Mouse (Mus musculus) forebrain, embryonic 12.5 days (tissue): ENCODE measurements at regions not wholly inside any gene's neighbourhood (a gene's known extent, or its start where the extent isn't known, plus 50 kb on each side); places are given as distances from the start of the nearest gene placed in this dataset.

ENCODE experiments used
- ATAC-seq: fragments of 200-750 bp; cut with Nextera tagmentation; 2 replicates; pipeline ENCODE4 v1.8.0; 2017; ENCODE audit warnings: moderate TSS enrichment; ENCODE audit not compliant: low FRiP score
- H3K27ac ChIP-seq: fragments of 300-500 bp; sonication (generic); 2 replicates; pipeline ENCODE4 v1.5.1; 2016; ENCODE audit warnings: mild to moderate bottlenecking
- H3K27me3 ChIP-seq: fragments of 300-500 bp; sonication (generic); 2 replicates; pipeline ENCODE4 v1.6.1; 2016; ENCODE audit warnings: mild to moderate bottlenecking
- H3K36me3 ChIP-seq: fragments of 300-500 bp; sonication (generic); replicated peaks from 2 replicates; pipeline ENCODE4 v1.6.1; 2016; ENCODE audit warnings: mild to moderate bottlenecking
- H3K4me1 ChIP-seq: fragments of 300-500 bp; sonication (generic); 2 replicates; pipeline ENCODE4 v1.6.1; 2016
- H3K4me2 ChIP-seq: fragments of 300-500 bp; sonication (generic); 2 replicates; pipeline ENCODE4 v1.6.1; 2016; ENCODE audit warnings: mild to moderate bottlenecking, moderate library complexity
- H3K4me3 ChIP-seq: fragments of 300-500 bp; sonication (generic); replicated peaks from 2 replicates; pipeline ENCODE4 v1.5.1; 2016; ENCODE audit warnings: mild to moderate bottlenecking
- H3K9ac ChIP-seq: fragments of 300-500 bp; sonication (generic); 2 replicates; pipeline ENCODE4 v1.6.1; 2016; ENCODE audit warnings: mild to moderate bottlenecking
- H3K9me3 ChIP-seq: fragments of 300-500 bp; sonication (generic); 2 replicates; pipeline ENCODE4 v1.6.1; 2016
- WGBS: fragments of 180-500 bp; shearing (Covaris S2); methylation state at CpG from one replicate; pipeline ENCODE4 v1.1.7; 2016; 5-methylcytosine and 5-hydroxymethylcytosine counted together

DNA sequence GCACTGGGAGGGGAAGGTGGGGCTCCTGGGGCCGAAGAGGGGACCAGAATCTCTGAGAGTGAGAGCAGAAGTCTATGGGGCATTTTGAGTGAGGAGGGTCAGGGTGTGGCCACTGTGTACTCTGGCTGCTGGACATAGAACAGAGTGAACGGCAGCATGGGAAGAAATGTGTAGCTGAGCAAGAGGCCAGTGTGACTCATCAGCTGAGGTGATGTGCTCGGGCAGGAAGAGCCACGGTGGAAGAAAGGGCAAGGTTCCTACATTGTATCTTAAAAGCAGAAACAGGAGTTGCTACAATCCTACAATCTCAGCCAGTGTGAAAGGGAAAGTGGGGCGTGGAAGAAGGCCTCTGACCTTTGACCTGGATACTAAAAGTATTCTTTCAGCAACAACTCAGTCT, 133.8 kb upstream of the Dyrk2 start:
- Histone ChIP-seq H3K36me3 (no peaks in the 10 kb centered on the region), H3K9me3 (no peaks in the 10 kb centered on the region), H3K4me3 (no peak overlapping the region), H3K4me1 (no peaks in the 10 kb centered on the region), H3K27ac (no peak overlapping the region), H3K4me2 (no peak overlapping the region), H3K27me3 (no peaks in the 10 kb centered on the region), H3K9ac (no peak overlapping the region)
- WGBS = 76% methylated on average over 5 of the region's 5 CpGs
- no peak for ATAC-seq

DNA sequence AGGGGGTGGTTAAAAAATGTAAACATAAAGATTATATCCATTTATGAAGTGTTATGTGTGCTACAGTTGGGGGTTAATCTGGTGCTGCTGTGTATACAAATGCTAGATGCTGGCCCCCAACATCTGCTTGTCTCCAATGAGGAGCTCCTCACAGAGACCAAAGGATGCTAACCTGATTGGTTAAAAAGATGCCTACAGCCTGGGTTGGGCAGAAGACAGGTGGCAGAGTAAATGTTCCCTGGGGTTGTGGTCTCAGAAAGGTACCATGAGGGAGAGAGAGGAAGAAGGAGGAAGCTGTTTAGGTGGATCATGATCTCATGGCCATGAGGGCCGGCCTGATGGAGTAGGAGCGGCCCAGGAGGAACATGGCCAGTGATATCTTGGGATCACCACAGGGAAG, 133.0 kb upstream of the Dyrk2 start:
- ATAC-seq = no peak
- Histone ChIP-seq H3K36me3 (no peaks in the 10 kb centered on the region), H3K4me1 (no peaks in the 10 kb centered on the region), H3K9me3 (no peaks in the 10 kb centered on the region), H3K27me3 (no peaks in the 10 kb centered on the region), H3K27ac (no peak overlapping the region), H3K9ac (no peak overlapping the region), H3K4me3 (no peak overlapping the region), H3K4me2 (no peak overlapping the region)
- WGBS = 97% methylated on average over 2 of the region's 2 CpGs

- Histone ChIP-seq H3K36me3 (no peaks in the 10 kb centered on the region), H3K27ac (no peak overlapping the region), H3K9ac (no peak overlapping the region), H3K4me2 (no peak overlapping the region), H3K4me1 (no peaks in the 10 kb centered on the region), H3K27me3 (no peaks in the 10 kb centered on the region), H3K9me3 (no peaks in the 10 kb centered on the region), H3K4me3 (no peak overlapping the region)
- WGBS = 92% methylated on average over 7 of the region's 7 CpGs
- no peak for ATAC-seq
These were observed 131.9 kb upstream of the Dyrk2 start for GRCm38 (mm10) chr10:119001895-119002294.

DNA sequence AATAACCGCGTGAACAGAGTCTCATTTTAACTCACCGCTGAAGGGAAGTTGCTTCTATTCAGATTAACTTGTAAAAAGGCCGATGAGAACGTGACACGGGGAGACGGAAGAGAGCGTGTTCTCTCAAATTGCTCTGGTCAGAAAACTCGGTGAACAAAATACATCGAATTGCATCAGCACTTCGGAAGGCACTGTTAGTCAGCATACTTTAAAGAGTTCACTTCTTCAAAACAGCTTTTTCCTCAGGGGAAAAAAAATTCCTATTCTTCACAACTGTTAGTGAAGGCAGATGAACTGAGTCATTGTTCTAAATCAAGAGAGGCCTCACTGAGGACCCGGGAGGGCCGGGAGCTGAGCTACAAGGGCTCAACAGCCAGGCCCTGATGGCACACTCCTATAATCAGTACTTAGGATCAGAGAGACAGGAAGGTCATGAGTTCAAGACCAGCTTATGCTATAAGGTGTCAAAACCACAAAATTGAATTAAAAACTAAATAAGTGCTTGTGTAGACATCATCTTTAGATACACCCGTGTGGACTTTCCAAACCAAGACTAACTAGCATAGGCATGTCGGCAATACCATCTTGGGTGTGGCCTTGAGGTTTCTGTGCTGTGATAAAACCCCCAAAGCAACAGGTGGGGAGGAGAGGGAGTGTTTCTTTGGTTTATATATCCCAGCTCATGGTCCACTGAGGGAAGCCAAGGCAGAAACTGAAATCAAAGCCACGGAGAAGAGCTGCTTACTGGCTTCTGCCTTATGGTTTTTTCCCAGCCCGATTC, 131.2 kb upstream of the Dyrk2 start:
- Histone ChIP-seq H3K27me3 (no peaks in the 10 kb centered on the region), H3K4me2 (no peak overlapping the region), H3K27ac (no peak overlapping the region), H3K4me1 (no peaks in the 10 kb centered on the region), H3K4me3 (no peak overlapping the region), H3K9me3 (no peaks in the 10 kb centered on the region), H3K36me3 (no peaks in the 10 kb centered on the region), H3K9ac (no peak overlapping the region)
- WGBS = 86% methylated on average over 17 of the region's 17 CpGs
- no peak for ATAC-seq

DNA sequence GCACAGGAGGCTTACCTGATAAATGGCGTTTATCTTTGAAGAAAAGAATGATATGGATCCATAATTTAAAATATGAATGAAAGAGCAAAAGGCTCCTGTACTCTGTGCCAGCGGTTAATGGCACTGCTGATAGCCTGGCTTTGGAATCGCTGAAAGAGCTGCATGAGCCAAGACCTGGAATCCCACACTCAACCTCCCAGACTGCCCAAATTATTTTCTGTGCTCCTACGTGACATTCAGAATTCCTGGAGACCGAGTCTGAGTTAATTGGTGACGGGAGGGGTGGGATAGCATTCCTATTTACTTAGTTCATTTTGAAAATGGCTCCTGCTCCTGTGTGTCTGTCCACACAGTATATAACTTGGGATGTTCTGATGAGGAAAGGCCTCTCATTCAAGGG, 129.0 kb upstream of the Dyrk2 start:
- 79% methylated on average over 6 of the region's 6 CpGs for WGBS
- no peak overlapping the region for H3K27ac ChIP-seq
- no peaks in the 10 kb centered on the region for H3K4me1 ChIP-seq
- ATAC-seq = no peak
- no peak overlapping the region for H3K4me2 ChIP-seq
- H3K9me3 ChIP-seq = no peaks in the 10 kb centered on the region
- no peaks in the 10 kb centered on the region for H3K27me3 ChIP-seq
- no peak overlapping the region for H3K9ac ChIP-seq
- no peaks in the 10 kb centered on the region for H3K36me3 ChIP-seq
- no peak overlapping the region for H3K4me3 ChIP-seq

DNA sequence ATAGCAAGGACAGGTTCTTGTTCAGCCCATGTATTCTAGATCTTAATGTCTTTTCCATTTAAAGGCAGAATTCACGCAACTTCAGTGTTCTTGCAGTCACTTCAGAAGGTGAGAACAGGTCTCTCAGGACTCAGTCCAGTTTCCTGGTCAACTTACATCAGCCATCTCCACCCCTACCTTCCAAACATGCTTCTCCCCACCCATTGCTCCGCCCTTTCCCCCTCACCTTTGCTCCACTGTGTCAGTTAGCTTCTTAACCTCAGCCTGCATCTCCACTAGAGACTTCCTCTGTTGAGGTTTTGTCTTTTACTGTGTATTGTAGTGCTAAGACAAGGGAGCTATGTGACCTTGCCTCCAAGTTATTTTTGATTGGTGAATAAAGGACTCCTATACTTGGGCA, 127.0 kb upstream of the Dyrk2 start:
- Histone ChIP-seq H3K27ac (no peak overlapping the region), H3K4me2 (no peak overlapping the region), H3K9ac (no peak overlapping the region), H3K27me3 (no peaks in the 10 kb centered on the region), H3K36me3 (no peaks in the 10 kb centered on the region), H3K4me3 (no peak overlapping the region), H3K4me1 (no peaks in the 10 kb centered on the region), H3K9me3 (no peaks in the 10 kb centered on the region)
- WGBS = 87% methylated on average over 2 of the region's 2 CpGs
- ATAC-seq = no peak

DNA sequence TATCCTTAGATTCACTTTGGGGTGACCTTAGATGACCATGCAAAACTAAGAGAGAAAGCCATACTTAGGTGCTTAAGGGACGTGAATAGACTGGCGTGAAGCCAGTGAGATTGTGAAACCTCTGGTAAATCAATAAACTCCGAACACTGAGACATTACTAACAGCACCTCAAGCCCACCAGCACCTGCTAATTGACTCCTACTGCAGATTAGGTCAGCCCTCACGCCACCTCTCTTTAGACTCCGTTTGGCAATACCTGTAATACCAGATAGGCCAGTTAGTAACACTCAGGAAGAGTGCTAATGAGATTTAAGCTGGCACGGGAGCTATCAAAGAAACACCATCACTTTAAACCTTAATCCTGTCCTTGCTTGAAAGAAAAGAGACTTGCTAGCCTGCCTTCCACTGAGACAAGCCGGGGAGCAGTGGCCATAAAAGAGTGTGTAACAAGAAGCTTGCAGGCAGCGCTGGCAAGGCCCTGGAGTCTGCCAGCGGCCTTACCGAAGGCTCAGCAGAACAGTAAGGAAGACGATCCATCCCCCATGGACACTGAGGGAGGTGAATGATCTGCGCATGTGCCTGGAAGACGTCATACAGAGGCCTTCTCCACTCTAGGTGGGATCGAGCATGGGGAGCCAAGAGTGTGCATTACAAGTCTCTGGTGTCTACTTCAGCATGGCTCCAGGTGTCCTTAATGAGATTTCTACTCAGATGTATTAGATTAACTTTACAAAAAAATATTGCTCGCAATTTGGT, 124.0 kb upstream of the Dyrk2 start:
- WGBS = 53% methylated on average over 15 of the region's 15 CpGs

GRCm38 (mm10) chr10:118991213-118991612, 121.2 kb upstream of the Dyrk2 start:
- H3K27me3 ChIP-seq = no peaks in the 10 kb centered on the region
- H3K4me2 ChIP-seq = no peak overlapping the region
- no peak for ATAC-seq
- no peak overlapping the region for H3K4me3 ChIP-seq
- no peaks in the 10 kb centered on the region for H3K36me3 ChIP-seq
- no peaks in the 10 kb centered on the region for H3K4me1 ChIP-seq
- no peak overlapping the region for H3K9ac ChIP-seq
- 94% methylated on average over 7 of the region's 7 CpGs for WGBS
- H3K9me3 ChIP-seq = no peaks in the 10 kb centered on the region
- no peak overlapping the region for H3K27ac ChIP-seq

More for the DNA sequence above, 124.0 kb upstream of the Dyrk2 start:
- no peak overlapping the region for H3K27ac ChIP-seq
- H3K27me3 ChIP-seq = no peaks in the 10 kb centered on the region
- H3K4me1 ChIP-seq = no peaks in the 10 kb centered on the region
- H3K4me3 ChIP-seq = no peak overlapping the region
- no peak overlapping the region for H3K9ac ChIP-seq
- ATAC-seq = no peak
- H3K9me3 ChIP-seq = no peaks in the 10 kb centered on the region
- no peaks in the 10 kb centered on the region for H3K36me3 ChIP-seq
- H3K4me2 ChIP-seq = no peak overlapping the region

DNA sequence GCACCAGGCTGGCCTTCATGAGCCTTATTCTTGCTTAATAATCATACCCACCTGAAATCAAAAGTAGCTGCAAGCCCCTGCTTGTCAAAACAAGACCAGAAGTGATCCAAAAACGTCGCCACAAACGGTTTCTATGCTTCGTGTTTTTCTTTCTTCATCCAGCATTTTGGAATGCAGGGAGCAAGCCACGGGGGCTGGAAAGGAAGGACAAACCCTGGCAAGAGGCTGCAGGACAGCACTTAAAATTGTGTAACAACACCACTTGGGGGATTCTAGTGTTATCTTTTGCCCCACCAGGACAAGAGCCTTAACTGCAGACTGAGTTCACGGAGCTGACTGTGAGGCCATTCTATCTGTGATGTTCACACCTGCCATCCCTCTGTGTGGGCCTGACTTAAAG, 120.5 kb upstream of the Dyrk2 start:
- H3K36me3 ChIP-seq = no peaks in the 10 kb centered on the region
- H3K4me1 ChIP-seq = no peaks in the 10 kb centered on the region
- H3K27ac ChIP-seq = no peak overlapping the region
- no peak overlapping the region for H3K4me2 ChIP-seq
- no peak overlapping the region for H3K9ac ChIP-seq
- WGBS = 80% methylated on average over 6 of the region's 6 CpGs
- no peaks in the 10 kb centered on the region for H3K27me3 ChIP-seq
- H3K9me3 ChIP-seq = no peaks in the 10 kb centered on the region
- no peak for ATAC-seq
- H3K4me3 ChIP-seq = no peak overlapping the region

DNA sequence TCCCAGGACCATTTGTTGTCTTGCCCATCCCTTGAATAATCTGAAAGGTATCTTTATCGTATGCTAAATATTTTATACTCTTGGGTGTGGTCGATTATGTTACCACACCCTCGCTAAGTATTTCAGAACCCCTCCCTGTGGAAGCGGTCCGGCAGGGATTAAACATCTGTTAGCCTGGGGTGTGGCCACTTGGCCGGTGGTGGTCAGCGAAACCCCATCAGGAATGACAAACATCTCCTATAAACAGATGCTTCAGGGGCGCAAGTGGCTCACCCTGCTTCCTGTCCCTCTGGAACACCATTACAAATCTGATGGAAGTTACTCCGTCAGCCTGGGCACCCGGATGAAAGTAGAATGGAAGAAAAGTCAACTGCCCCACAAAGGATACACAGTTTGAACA, 119.8 kb upstream of the Dyrk2 start:
- H3K4me1 ChIP-seq = no peaks in the 10 kb centered on the region
- no peak overlapping the region for H3K4me2 ChIP-seq
- H3K4me3 ChIP-seq = no peak overlapping the region
- no peaks in the 10 kb centered on the region for H3K27me3 ChIP-seq
- H3K36me3 ChIP-seq = no peaks in the 10 kb centered on the region
- no peak for ATAC-seq
- 87% methylated on average over 10 of the region's 10 CpGs for WGBS
- no peak overlapping the region for H3K9ac ChIP-seq
- H3K9me3 ChIP-seq = no peaks in the 10 kb centered on the region
- H3K27ac ChIP-seq = no peak overlapping the region

GRCm38 (mm10) chr10:118988249-118988648, 118.2 kb upstream of the Dyrk2 start:
- no peak overlapping the region for H3K9ac ChIP-seq
- H3K27me3 ChIP-seq = no peaks in the 10 kb centered on the region
- H3K4me3 ChIP-seq = no peak overlapping the region
- peaks cover 10% of the 10 kb centered on the region; the same call in 1 of the 2 replicates for H3K9me3 ChIP-seq
- H3K4me1 ChIP-seq = no peaks in the 10 kb centered on the region
- H3K27ac ChIP-seq = no peak overlapping the region
- 92% methylated on average over 6 of the region's 6 CpGs for WGBS
- no peaks in the 10 kb centered on the region for H3K36me3 ChIP-seq
- H3K4me2 ChIP-seq = no peak overlapping the region
- no peak for ATAC-seq

- H3K36me3 ChIP-seq = no peaks in the 10 kb centered on the region
- no peak overlapping the region for H3K27ac ChIP-seq
- H3K4me1 ChIP-seq = no peaks in the 10 kb centered on the region
- no peak for ATAC-seq
- peaks cover 10% of the 10 kb centered on the region; the same call in 1 of the 2 replicates for H3K9me3 ChIP-seq
- H3K9ac ChIP-seq = no peak overlapping the region
- H3K27me3 ChIP-seq = peaks cover 4% of the 10 kb centered on the region; the same call in 1 of the 2 replicates
- 84% methylated on average over 5 of the region's 5 CpGs for WGBS
- H3K4me2 ChIP-seq = no peak overlapping the region
- H3K4me3 ChIP-seq = no peak overlapping the region
These were observed 114.6 kb upstream of the Dyrk2 start for GRCm38 (mm10) chr10:118984580-118984979.

DNA sequence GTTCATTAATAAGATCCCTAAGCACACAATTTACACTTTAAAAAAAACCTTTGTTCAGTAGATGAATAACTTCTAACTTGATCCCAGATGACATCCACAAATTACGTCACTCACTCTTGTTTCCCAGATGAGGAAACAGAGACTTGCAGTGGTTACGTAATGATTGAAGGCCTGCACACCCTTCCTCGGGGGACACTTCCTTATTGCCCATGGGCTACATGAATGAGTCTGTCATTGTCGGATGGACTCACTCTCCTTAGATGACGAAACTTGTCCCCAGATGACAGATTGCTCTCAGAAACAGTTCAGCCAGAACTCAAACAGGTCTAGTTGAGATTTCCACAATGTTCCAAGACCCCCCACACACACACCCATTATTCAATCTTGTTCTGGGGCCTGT, 111.4 kb upstream of the Dyrk2 start:
- Histone ChIP-seq H3K27me3 (peaks cover 9% of the 10 kb centered on the region), H3K4me2 (no peak overlapping the region), H3K27ac (no peak overlapping the region), H3K4me1 (0 out of 2 replicates have a peak, but pooled peaks cover 2% of the 10 kb centered on the region), H3K4me3 (no peak overlapping the region), H3K9me3 (peaks cover 10% of the 10 kb centered on the region; the same call in 1 of the 2 replicates), H3K9ac (no peak overlapping the region), H3K36me3 (no peaks in the 10 kb centered on the region)
- WGBS = 82% methylated on average over 5 of the region's 5 CpGs
- ATAC-seq = no peak
